Mouse (Mus musculus): ENCODE results near the gene Cacna1g. TPM values are rescaled to one million over a fixed set of nuclear protein-coding genes. Genes with fewer than 3 reads are reported as not detected.

Cacna1g gene
- total and polyA plus RNA-seq, 2 experiments from 2014 or later: 7.4 to 46.2 TPM

GRCm38 (mm10) chr11:94464170-94464569, 9.8 kb downstream of the Cacna1g start:
- Histone ChIP-seq H3K4me3 (ENCODE audit: low read depth, low read length) (no peak overlapping the region), H3K4me1 (ENCODE audit: control insufficient read depth, insufficient read depth) (peaks cover 21% of the 10 kb centered on the region), H3K4me2 (ENCODE audit: low read depth, low read length) (no peak overlapping the region), H3K9ac (replicated peaks; ENCODE audit: low read depth, low read length) (no peak overlapping the region), H3K9me3 (replicated peaks; ENCODE audit: control insufficient read depth, low read length) (no peaks in the 10 kb centered on the region), H3K36me3 (replicated peaks; ENCODE audit: control insufficient read depth, insufficient read depth, low read length) (no peaks in the 10 kb centered on the region), H3K27ac (ENCODE audit: low read depth) (no peak overlapping the region), H3K27me3 (ENCODE audit: control insufficient read depth, insufficient read depth, low read length) (no peaks in the 10 kb centered on the region)
- DNase-seq (ENCODE audit: low spot score) (no peak), ATAC-seq (ENCODE audit: insufficient read depth, low read depth) (no peak)
- 71% methylated on average over 2 of the region's 2 CpGs for WGBS
- TF ChIP-seq CTCF (IDR thresholded peaks at IDR 0.05; ENCODE audit: low read depth) (no peak), EP300 (IDR thresholded peaks at IDR 0.05; ENCODE audit: low read depth) (no peak)

- 94% methylated on average over 11 of the region's 11 CpGs for WGBS
Observed at GRCm38 (mm10) chr11:94461856-94462255, 12.1 kb downstream of the Cacna1g start.

GRCm38 (mm10) chr11:94457001-94457400, 17.0 kb downstream of the Cacna1g start:
- 83% methylated on average over 15 of the region's 15 CpGs for WGBS
- Histone ChIP-seq H3K4me2 (ENCODE audit: low read depth, low read length) (no peak overlapping the region), H3K4me1 (ENCODE audit: control insufficient read depth, insufficient read depth) (peaks cover 3% of the 10 kb centered on the region; the same call in 1 of the 2 replicates), H3K9me3 (replicated peaks; ENCODE audit: control insufficient read depth, low read length) (no peaks in the 10 kb centered on the region), H3K27me3 (ENCODE audit: control insufficient read depth, insufficient read depth, low read length) (no peaks in the 10 kb centered on the region), H3K36me3 (replicated peaks; ENCODE audit: control insufficient read depth, insufficient read depth, low read length) (no peaks in the 10 kb centered on the region), H3K27ac (ENCODE audit: low read depth) (no peak overlapping the region), H3K4me3 (ENCODE audit: low read depth, low read length) (no peak overlapping the region), H3K9ac (replicated peaks; ENCODE audit: low read depth, low read length) (no peak overlapping the region)
- ATAC-seq (ENCODE audit: insufficient read depth, low read depth): no peak
- no peak for TF ChIP-seq CTCF (IDR thresholded peaks at IDR 0.05; ENCODE audit: low read depth)
- TF ChIP-seq EP300 (IDR thresholded peaks at IDR 0.05; ENCODE audit: low read depth): no peak
- no peak for DNase-seq (ENCODE audit: low spot score)

More at GRCm38 (mm10) chr11:94461856-94462255, 12.1 kb downstream of the Cacna1g start:
- Histone ChIP-seq H3K4me3 (ENCODE audit: low read depth, low read length) (no peak overlapping the region), H3K4me1 (ENCODE audit: control insufficient read depth, insufficient read depth) (peaks cover 6% of the 10 kb centered on the region; the same call in 1 of the 2 replicates), H3K4me2 (ENCODE audit: low read depth, low read length) (no peak overlapping the region), H3K27me3 (ENCODE audit: control insufficient read depth, insufficient read depth, low read length) (no peaks in the 10 kb centered on the region), H3K9me3 (replicated peaks; ENCODE audit: control insufficient read depth, low read length) (no peaks in the 10 kb centered on the region), H3K9ac (replicated peaks; ENCODE audit: low read depth, low read length) (no peak overlapping the region), H3K27ac (ENCODE audit: low read depth) (no peak overlapping the region), H3K36me3 (replicated peaks; ENCODE audit: control insufficient read depth, insufficient read depth, low read length) (no peaks in the 10 kb centered on the region)
- ATAC-seq (ENCODE audit: insufficient read depth, low read depth) (no peak), DNase-seq (ENCODE audit: low spot score) (no peak)
- TF ChIP-seq EP300 (IDR thresholded peaks at IDR 0.05; ENCODE audit: low read depth) (no peak), CTCF (IDR thresholded peaks at IDR 0.05; ENCODE audit: low read depth) (no peak)

DNA sequence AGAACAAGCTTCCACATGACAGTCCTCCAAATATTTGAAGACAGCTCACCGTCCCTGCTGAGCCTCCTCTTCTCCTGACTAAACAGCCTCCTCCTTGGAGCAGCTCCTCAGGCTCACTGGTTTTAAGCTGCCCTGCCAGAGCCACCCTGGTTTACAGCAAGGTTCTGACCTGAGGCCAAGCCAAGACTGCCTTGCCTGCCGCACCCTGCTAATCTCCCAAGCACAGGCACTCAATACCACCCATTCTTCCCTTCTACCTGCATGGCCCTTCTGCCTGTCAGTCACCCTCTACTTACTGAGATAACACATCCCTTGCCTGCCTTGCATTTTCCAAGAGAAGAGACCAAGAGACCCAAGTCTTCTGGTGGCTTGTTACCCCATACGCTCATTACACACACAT, 17.7 kb downstream of the Cacna1g start:
- Histone ChIP-seq H3K4me3 (ENCODE audit: low read depth, low read length) (no peak overlapping the region), H3K9me3 (replicated peaks; ENCODE audit: control insufficient read depth, low read length) (no peaks in the 10 kb centered on the region), H3K9ac (replicated peaks; ENCODE audit: low read depth, low read length) (no peak overlapping the region), H3K27ac (ENCODE audit: low read depth) (no peak overlapping the region), H3K4me2 (ENCODE audit: low read depth, low read length) (no peak overlapping the region), H3K36me3 (replicated peaks; ENCODE audit: control insufficient read depth, insufficient read depth, low read length) (no peaks in the 10 kb centered on the region), H3K4me1 (ENCODE audit: control insufficient read depth, insufficient read depth) (peaks cover 9% of the 10 kb centered on the region; the same call in 1 of the 2 replicates), H3K27me3 (ENCODE audit: control insufficient read depth, insufficient read depth, low read length) (no peaks in the 10 kb centered on the region)
- TF ChIP-seq EP300 (IDR thresholded peaks at IDR 0.05; ENCODE audit: low read depth): no peak
- no peak for TF ChIP-seq CTCF (IDR thresholded peaks at IDR 0.05; ENCODE audit: low read depth)
- no peak for ATAC-seq (ENCODE audit: insufficient read depth, low read depth)
- DNase-seq (ENCODE audit: low spot score): no peak
- 55% methylated on average over 3 of the region's 3 CpGs for WGBS

- H3K27ac ChIP-seq (ENCODE audit: low read depth): no peak overlapping the region
- peaks cover 17% of the 10 kb centered on the region for H3K4me1 ChIP-seq (ENCODE audit: control insufficient read depth, insufficient read depth)
- no peaks in the 10 kb centered on the region for H3K27me3 ChIP-seq (ENCODE audit: control insufficient read depth, insufficient read depth, low read length)
- no peak overlapping the region for H3K9ac ChIP-seq (replicated peaks; ENCODE audit: low read depth, low read length)
- WGBS: 80% methylated on average over 10 of the region's 10 CpGs
- DNase-seq (ENCODE audit: low spot score) (no peak), ATAC-seq (ENCODE audit: insufficient read depth, low read depth) (no peak)
- no peaks in the 10 kb centered on the region for H3K36me3 ChIP-seq (replicated peaks; ENCODE audit: control insufficient read depth, insufficient read depth, low read length)
- no peaks in the 10 kb centered on the region for H3K9me3 ChIP-seq (replicated peaks; ENCODE audit: control insufficient read depth, low read length)
- H3K4me2 ChIP-seq (ENCODE audit: low read depth, low read length): no peak overlapping the region
- TF ChIP-seq CTCF (IDR thresholded peaks at IDR 0.05; ENCODE audit: low read depth): no peak
- TF ChIP-seq EP300 (IDR thresholded peaks at IDR 0.05; ENCODE audit: low read depth): no peak
- no peak overlapping the region for H3K4me3 ChIP-seq (ENCODE audit: low read depth, low read length)
Observed at GRCm38 (mm10) chr11:94455161-94455820, 18.7 kb downstream of the Cacna1g start.

DNA sequence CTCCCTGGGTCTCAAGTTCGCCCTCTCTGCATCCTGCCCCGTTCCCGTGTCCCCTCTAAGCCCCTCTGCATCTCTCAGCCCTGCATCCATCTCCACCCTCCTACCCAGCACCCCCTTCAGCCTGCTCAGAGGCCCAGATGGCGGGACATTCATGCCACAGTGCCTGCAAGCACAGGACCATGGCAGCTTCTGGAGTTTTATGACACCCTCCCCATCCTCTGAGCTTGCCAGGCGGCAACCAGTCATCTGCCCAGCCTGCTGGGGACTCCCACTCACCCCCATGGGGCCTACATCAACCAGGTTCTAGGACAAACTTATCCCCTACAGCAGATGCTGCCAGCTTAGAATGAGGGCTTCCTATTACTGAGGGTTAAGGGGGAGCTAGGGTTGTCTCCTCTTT, 19.2 kb downstream of the Cacna1g start:
- Histone ChIP-seq H3K4me3 (ENCODE audit: low read depth, low read length) (no peak overlapping the region), H3K4me2 (ENCODE audit: low read depth, low read length) (no peak overlapping the region), H3K4me1 (ENCODE audit: control insufficient read depth, insufficient read depth) (peaks cover 19% of the 10 kb centered on the region), H3K27ac (ENCODE audit: low read depth) (no peak overlapping the region), H3K36me3 (replicated peaks; ENCODE audit: control insufficient read depth, insufficient read depth, low read length) (no peaks in the 10 kb centered on the region), H3K27me3 (ENCODE audit: control insufficient read depth, insufficient read depth, low read length) (no peaks in the 10 kb centered on the region), H3K9me3 (replicated peaks; ENCODE audit: control insufficient read depth, low read length) (no peaks in the 10 kb centered on the region), H3K9ac (replicated peaks; ENCODE audit: low read depth, low read length) (no peak overlapping the region)
- DNase-seq (ENCODE audit: low spot score): no peak
- WGBS: 78% methylated on average over 5 of the region's 5 CpGs
- ATAC-seq (ENCODE audit: insufficient read depth, low read depth): no peak
- TF ChIP-seq EP300 (IDR thresholded peaks at IDR 0.05; ENCODE audit: low read depth) (no peak), CTCF (IDR thresholded peaks at IDR 0.05; ENCODE audit: low read depth) (no peak)
